Mouse (Mus musculus): ENCODE data around the gene Styxl1.

Styxl1 gene

GRCm38 (mm10) chr5:135742156-135742555, 36.0 kb downstream of the Styxl1 start:
- ChIA-PET POLR2A (interaction anchor here (0.6 to 1.6 kb wide), 13 partner anchors 8 to 1846 kb away, joined by 3 to 9 read pairs (median 3); no protein-coding TSS in a partner anchor), CTCF (interaction anchor here (0.5 to 1.5 kb wide), 10 partner anchors 99 to 197 kb away, joined by 3 to 12 read pairs (median 4); partner anchors contain the start of gene Hip1 (in 1 of the 4))

DNA sequence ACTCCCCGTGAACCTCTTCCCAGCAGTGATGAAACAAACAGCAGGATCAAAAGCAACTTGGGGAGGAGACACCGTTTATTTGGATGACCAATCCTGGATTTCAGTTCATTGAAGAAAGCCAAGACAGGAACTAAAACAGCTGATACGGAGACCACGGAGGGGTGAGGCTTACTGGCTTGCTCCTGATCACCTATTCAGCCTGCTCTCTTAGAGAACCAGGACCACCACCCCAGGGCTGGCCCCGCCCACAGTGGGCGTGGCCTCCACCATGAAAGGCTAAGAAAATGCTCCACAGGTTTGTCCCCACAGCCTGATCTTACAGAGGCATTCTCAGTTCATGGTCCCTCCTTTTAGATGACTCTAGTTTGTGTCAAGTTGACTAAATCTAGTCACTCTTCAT, 39.9 kb downstream of the Styxl1 start:
- ChIA-PET POLR2A (interaction anchor here in 3 of 4 experiments (0.6 to 6.4 kb wide), 6 partner anchors 11 to 571 kb away, joined by 3 to 43 read pairs (median 6); partner anchors contain the start of genes Mdh2 (in 2 of the 3) and Styxl1 (in 2 of the 3)), CTCF (interaction anchor here (0.6 to 1.9 kb wide), 11 partner anchors 10 to 304 kb away, joined by 3 to 8 read pairs (median 3); no protein-coding TSS in a partner anchor)

DNA sequence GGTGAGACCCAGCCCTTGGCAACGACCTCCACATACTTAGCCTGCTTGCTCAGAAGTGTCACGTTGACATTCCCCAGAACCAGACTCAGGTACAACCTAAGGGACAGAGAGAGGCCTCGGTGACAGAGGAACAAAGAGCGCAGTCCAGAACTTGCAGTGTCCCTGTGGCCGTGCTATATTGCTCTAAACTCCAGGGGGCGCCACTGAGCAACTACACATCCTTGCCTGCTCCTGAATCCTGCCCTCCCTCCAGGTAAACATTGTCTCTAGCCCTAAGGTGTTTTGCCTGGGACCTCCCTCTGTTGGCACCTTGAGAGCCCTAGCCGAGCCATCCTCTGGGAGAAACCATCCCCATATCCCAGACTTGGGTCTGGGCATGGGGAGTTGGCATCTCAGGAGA, 41.0 kb downstream of the Styxl1 start:
- CTCF ChIA-PET = interaction anchor here (0.5 to 2.0 kb wide), 13 partner anchors 9 to 353 kb away, joined by 3 to 7 read pairs (median 3); no protein-coding TSS in a partner anchor
- POLR2A ChIA-PET = interaction anchor here in 2 of 4 experiments (1.1 to 6.4 kb wide), 6 partner anchors 10 to 45 kb away, joined by 3 to 43 read pairs (median 4); partner anchors contain the start of genes Mdh2 (in 2 of the 2) and Styxl1 (in 2 of the 2)

DNA sequence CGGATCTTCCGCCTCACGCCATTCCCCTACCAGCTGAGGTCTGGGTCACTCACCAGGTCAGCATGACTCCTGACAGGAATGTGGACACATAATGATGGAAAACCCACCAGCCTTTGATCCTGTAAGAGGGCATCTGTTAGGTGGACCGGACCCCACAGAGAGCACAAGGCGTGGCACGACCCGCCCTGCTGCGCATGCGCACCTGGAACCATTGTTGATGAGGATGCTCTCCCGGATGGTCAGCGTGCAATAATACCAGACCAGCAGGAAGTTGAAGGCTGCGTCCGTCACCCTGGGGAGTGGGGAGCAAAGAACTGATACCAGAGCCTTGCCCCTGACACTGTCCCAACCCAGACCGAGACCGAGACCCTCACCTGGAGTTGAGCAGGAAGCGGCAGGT, 41.6 kb downstream of the Styxl1 start:
- CTCF ChIA-PET = interaction anchor here in 2 of 4 experiments (0.5 to 2.0 kb wide), 7 partner anchors 9 to 353 kb away, joined by 3 to 7 read pairs (median 3); no protein-coding TSS in a partner anchor
- POLR2A ChIA-PET = interaction anchor here in 2 of 4 experiments (0.6 to 6.4 kb wide), 6 partner anchors 13 to 774 kb away, joined by 3 to 43 read pairs (median 5); partner anchors contain the start of genes Mdh2 (in 2 of the 2) and Styxl1 (in 2 of the 2)

- ChIA-PET POLR2A (interaction anchor here in 2 of 4 experiments (1.1 to 6.4 kb wide), 5 partner anchors 9 to 47 kb away, joined by 3 to 43 read pairs (median 19); partner anchors contain the start of gene Tmem120a (in 2 of the 2)), CTCF (interaction anchor here in 1 of 4 experiments (0.6 to 1.0 kb wide), 2 partner anchors 10 to 99 kb away, joined by 3 read pairs; no protein-coding TSS in a partner anchor)
Observed at GRCm38 (mm10) chr5:135735741-135736140, 42.4 kb downstream of the Styxl1 start.

- ChIA-PET CTCF (interaction anchor here (0.5 to 2.1 kb wide), 13 partner anchors 10 to 849 kb away, joined by 3 to 10 read pairs (median 4); partner anchors contain the start of gene Tmem120a (in 1 of the 4)), POLR2A (interaction anchor here (0.8 to 6.4 kb wide), 22 partner anchors 8 to 229 kb away, joined by 3 to 43 read pairs (median 6); partner anchors contain the start of genes Mdh2 (in 2 of the 4), Styxl1 (in 2 of the 4) and Tmem120a (in 2 of the 4))
Observed at GRCm38 (mm10) chr5:135734057-135734680, 44.0 kb downstream of the Styxl1 start.

GRCm38 (mm10) chr5:135733071-135733470, 45.1 kb downstream of the Styxl1 start:
- ChIA-PET POLR2A (interaction anchor here (0.5 to 6.4 kb wide), 28 partner anchors 8 to 251 kb away, joined by 3 to 43 read pairs (median 4); partner anchors contain the start of genes Mdh2 (in 2 of the 4), Styxl1 (in 2 of the 4) and Tmem120a (in 2 of the 4)), CTCF (interaction anchor here in 2 of 4 experiments (0.5 to 2.1 kb wide), 11 partner anchors 9 to 117 kb away, joined by 3 to 8 read pairs (median 4); no protein-coding TSS in a partner anchor)

- ChIA-PET CTCF (interaction anchor here (0.5 to 1.2 kb wide), 5 partner anchors 10 to 193 kb away, joined by 3 to 8 read pairs (median 5); no protein-coding TSS in a partner anchor), POLR2A (interaction anchor here (0.7 to 3.1 kb wide), 10 partner anchors 8 to 73 kb away, joined by 3 to 10 read pairs (median 4); partner anchors contain the start of genes Tmem120a (in 2 of the 4), Mdh2 (in 1 of the 4) and Styxl1 (in 1 of the 4))
Observed at GRCm38 (mm10) chr5:135731322-135731721, 46.9 kb downstream of the Styxl1 start.

DNA sequence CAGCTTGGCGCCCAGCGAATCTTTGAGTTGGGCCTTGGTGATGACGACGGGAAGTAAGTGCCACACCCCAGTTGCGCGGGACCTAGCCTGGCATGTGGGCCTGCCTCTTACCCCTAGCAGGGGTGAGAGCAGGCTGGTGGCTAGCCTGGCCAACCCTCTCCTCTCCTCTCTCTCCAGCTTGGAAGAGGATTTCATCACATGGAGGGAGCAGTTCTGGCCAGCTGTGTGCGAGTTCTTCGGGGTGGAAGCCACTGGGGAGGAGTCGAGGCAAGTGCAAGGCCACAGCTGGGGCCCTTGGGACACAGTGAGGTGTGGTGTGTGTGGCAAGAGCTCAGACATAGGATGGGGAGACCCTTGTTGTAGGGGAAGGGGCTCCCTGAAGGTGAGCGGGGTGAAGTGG, 47.3 kb downstream of the Styxl1 start:
- CTCF ChIA-PET = interaction anchor here in 2 of 4 experiments (0.6 to 1.2 kb wide), 2 partner anchors 100 to 354 kb away, joined by 3 read pairs; no protein-coding TSS in a partner anchor
- POLR2A ChIA-PET = interaction anchor here in 3 of 4 experiments (0.7 to 1.4 kb wide), 8 partner anchors 8 to 73 kb away, joined by 3 to 4 read pairs (median 4); partner anchors contain the start of gene Tmem120a (in 1 of the 3)

GRCm38 (mm10) chr5:135730278-135730677, 47.9 kb downstream of the Styxl1 start:
- POLR2A ChIA-PET = interaction anchor here in 3 of 4 experiments (0.8 to 1.4 kb wide), 4 partner anchors 9 to 18 kb away, joined by 3 to 4 read pairs (median 4); no protein-coding TSS in a partner anchor
- CTCF ChIA-PET = interaction anchor here in 2 of 4 experiments (0.6 to 1.2 kb wide), 2 partner anchors 100 to 354 kb away, joined by 3 read pairs; no protein-coding TSS in a partner anchor

DNA sequence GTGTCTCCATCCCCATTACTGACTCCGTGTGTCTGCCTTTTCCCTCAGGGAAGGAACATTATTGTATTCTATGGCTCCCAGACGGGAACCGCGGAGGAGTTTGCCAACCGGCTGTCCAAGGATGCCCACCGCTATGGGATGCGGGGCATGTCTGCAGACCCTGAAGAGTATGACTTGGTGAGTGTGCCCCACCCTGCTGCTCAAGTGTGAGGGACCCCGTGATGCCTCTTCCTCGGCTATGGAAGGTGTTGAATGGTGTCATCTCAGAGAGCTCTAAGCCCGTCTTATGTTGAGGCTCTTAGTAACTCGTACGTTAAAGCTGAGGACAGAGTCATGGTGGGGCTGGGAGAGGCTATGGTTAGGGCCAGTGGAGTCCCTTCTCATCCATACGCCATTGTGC, 48.8 kb downstream of the Styxl1 start:
- POLR2A ChIA-PET = no interaction called here
- CTCF ChIA-PET = no interaction called here

DNA sequence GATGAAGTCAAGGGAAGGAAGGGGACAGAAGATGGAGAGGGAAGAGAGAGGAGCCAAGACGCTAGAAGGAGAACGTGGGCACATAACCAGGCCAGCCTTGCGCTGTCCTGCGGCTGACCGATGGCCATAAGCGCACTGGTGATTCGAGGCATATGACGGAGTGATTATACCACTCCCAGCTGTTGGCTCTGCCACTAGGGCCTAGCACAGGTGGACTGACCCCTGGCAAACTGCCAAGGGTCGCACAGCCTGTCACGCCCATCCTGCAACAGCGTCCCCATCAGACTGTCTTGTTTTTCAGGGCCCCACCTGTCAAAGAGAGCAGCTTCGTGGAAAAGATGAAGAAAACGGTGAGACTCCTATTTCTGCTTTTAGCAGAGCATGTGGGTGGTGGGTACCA, 49.8 kb downstream of the Styxl1 start:
- POLR2A ChIA-PET = no interaction called here
- CTCF ChIA-PET = interaction anchor here in 2 of 4 experiments (0.6 to 1.0 kb wide), 2 partner anchors 9 to 10 kb away, joined by 3 to 7 read pairs; no protein-coding TSS in a partner anchor

- CTCF ChIA-PET = interaction anchor here in 2 of 4 experiments (0.6 to 1.0 kb wide), 4 partner anchors 9 to 222 kb away, joined by 3 to 7 read pairs (median 6); partner anchors contain the start of genes Mdh2 (in 1 of the 2) and Styxl1 (in 1 of the 2)
Observed at GRCm38 (mm10) chr5:135727871-135728270, 50.3 kb downstream of the Styxl1 start.

GRCm38 (mm10) chr5:135726641-135727346, 51.4 kb downstream of the Styxl1 start:
- POLR2A ChIA-PET = interaction anchor here in 3 of 4 experiments (0.6 to 5.2 kb wide), 16 partner anchors 8 to 684 kb away, joined by 3 to 43 read pairs (median 4); partner anchors contain the start of genes Tmem120a (in 2 of the 3), Mdh2 (in 1 of the 3) and Styxl1 (in 1 of the 3)
- CTCF ChIA-PET = interaction anchor here (0.8 to 1.8 kb wide), 7 partner anchors 9 to 96 kb away, joined by 3 to 9 read pairs (median 3); no protein-coding TSS in a partner anchor

More at GRCm38 (mm10) chr5:135727871-135728270, 50.3 kb downstream of the Styxl1 start:
- POLR2A ChIA-PET = interaction anchor here in 2 of 4 experiments (0.7 to 1.3 kb wide), 2 partner anchors 10 to 98 kb away, joined by 3 read pairs; no protein-coding TSS in a partner anchor

GRCm38 (mm10) chr5:135725991-135726390, 52.2 kb downstream of the Styxl1 start:
- POLR2A ChIA-PET = interaction anchor here (0.6 to 5.2 kb wide), 18 partner anchors 8 to 125 kb away, joined by 3 to 43 read pairs (median 8); partner anchors contain the start of genes Tmem120a (in 3 of the 4), Mdh2 (in 2 of the 4) and Styxl1 (in 2 of the 4)

DNA sequence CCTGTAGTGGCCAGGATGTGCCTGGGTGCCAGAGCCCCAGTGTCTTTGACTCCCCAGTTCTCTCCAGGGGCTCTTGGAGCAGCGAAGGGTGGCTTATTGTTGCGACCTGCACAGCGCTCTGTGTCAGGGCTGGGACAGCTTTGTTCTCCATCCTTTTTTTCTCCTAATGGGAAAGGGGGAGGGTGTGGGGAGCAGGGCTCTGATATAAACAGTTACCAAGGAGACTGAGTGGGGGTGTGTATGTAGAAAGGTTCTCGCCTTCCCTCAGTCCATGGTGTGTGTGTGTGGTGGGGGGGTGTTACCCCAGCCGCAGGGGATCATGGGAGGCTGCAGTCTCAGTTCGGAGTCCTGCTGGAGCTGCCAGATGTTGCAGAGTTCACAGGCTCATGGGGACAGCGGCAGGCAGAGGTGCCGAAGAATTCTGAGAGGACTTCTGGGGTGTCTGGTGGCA, 52.8 kb downstream of the Styxl1 start:
- CTCF ChIA-PET = interaction anchor here (0.5 to 2.8 kb wide), 17 partner anchors 10 to 691 kb away, joined by 3 to 10 read pairs (median 4); no protein-coding TSS in a partner anchor
- POLR2A ChIA-PET = interaction anchor here (0.6 to 5.2 kb wide), 26 partner anchors 8 to 1072 kb away, joined by 3 to 43 read pairs (median 6); partner anchors contain the start of genes Tmem120a (in 3 of the 4), Mdh2 (in 2 of the 4) and Styxl1 (in 2 of the 4)

More at GRCm38 (mm10) chr5:135725991-135726390, 52.2 kb downstream of the Styxl1 start:
- CTCF ChIA-PET = interaction anchor here in 3 of 4 experiments (1.0 to 1.8 kb wide), 7 partner anchors 10 to 110 kb away, joined by 3 to 9 read pairs (median 3); no protein-coding TSS in a partner anchor

Measured in embryonic stem cell, embryonic (primary cell).